Mouse (Mus musculus) embryonic facial prominence, embryonic 10.5 days (tissue): ENCODE measurements at regions not wholly inside any gene's neighbourhood (a gene's known extent, or its start where the extent isn't known, plus 50 kb on each side); places are given as distances from the start of the nearest gene placed in this dataset.
A peak's percentile ranks its signal among the peaks of the same experiment; 100 is the strongest.

ENCODE experiments used
- DNase-seq: peaks from one replicate; pipeline ENCODE4 v3.0.0-alpha.2; 2017; ENCODE audit warnings: low spot score
- H3K27ac ChIP-seq: fragments of 300-500 bp; sonication (generic); replicated peaks from 2 replicates; pipeline ENCODE4 v1.5.1; 2016; ENCODE audit warnings: mild to moderate bottlenecking
- H3K27me3 ChIP-seq: fragments of 300-500 bp; sonication (generic); replicated peaks from 2 replicates; pipeline ENCODE4 v1.6.1; 2016; ENCODE audit warnings: low read depth, mild to moderate bottlenecking; ENCODE audit not compliant: poor library complexity, severe bottlenecking
- H3K36me3 ChIP-seq: fragments of 300-500 bp; sonication (generic); replicated peaks from 2 replicates; pipeline ENCODE4 v1.6.1; 2016; ENCODE audit warnings: mild to moderate bottlenecking, moderate library complexity
- H3K4me1 ChIP-seq: fragments of 300-500 bp; sonication (generic); 2 replicates; pipeline ENCODE4 v1.6.1; 2016
- H3K4me3 ChIP-seq: fragments of 300-500 bp; sonication (generic); 2 replicates; pipeline ENCODE4 v1.5.1; 2016; ENCODE audit warnings: mild to moderate bottlenecking, moderate library complexity
- H3K9me3 ChIP-seq: fragments of 300-500 bp; sonication (generic); 2 replicates; pipeline ENCODE4 v1.6.1; 2016; ENCODE audit warnings: mild to moderate bottlenecking
- WGBS: fragments of 180-500 bp; shearing (Covaris S2); methylation state at CpG from one replicate; pipeline ENCODE4 v1.1.7; 2016; 5-methylcytosine and 5-hydroxymethylcytosine counted together

DNA sequence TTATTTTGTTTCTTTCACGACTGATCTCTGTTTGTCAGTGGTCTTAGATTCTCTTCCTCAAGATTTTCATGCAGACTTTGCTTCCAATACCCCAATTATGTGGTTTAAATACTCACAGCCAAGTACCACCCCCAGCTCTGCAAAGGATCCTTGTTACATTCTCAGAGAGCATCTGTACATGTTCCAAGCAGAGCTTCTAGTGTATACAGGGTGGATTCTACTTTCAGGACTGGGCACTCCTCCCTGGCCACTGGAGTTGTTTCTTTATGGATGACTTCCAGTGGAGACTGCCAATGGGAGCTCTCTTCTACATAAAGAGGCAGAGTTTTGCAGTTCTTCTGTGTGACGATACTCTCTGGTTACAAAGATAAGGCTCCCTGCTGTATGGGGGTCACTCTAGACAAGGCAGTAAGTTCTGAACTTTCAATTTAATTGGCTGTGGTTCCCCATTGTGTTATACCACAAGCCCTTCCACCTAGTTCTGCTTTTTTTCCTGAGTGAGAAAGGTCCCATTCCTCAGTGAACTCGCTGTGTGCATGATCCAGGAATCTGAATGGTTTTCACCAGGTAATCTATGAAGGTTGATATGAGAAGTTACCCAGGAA lies 240.4 kb upstream of the Kcnj16 start:
- H3K27ac ChIP-seq, result no peak overlapping the region
- H3K4me3 ChIP-seq, result no peak overlapping the region
- H3K4me1 ChIP-seq, result no peaks in the 10 kb centered on the region
- no peaks in the 10 kb centered on the region for H3K27me3 ChIP-seq
- no peaks in the 10 kb centered on the region for H3K36me3 ChIP-seq
- WGBS, result 87% methylated on average over 3 of the region's 3 CpGs
- no peaks in the 10 kb centered on the region for H3K9me3 ChIP-seq
- no peak for DNase-seq

DNA sequence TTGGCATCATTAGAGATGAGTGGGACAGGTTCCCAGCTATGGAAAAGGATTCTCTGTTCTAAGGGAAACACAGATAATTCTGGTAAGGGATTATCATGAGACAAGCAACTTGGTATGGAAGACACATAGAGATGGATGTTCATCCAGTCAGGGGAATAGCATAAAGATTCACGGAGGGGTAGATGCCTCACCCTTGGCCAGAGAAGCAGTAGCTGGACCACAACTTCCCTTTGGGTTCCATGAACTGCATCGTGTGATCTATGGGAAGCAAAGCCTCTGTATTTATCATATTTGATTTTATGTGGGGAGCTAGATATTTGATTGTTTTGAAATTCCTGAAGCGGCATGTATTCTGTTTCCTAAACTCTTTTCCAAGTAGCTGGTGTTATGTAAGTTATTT lies 236.3 kb upstream of the Kcnj16 start:
- no peaks in the 10 kb centered on the region for H3K4me1 ChIP-seq
- 91% methylated on average over 3 of the region's 3 CpGs for WGBS
- H3K27me3 ChIP-seq, result no peaks in the 10 kb centered on the region
- no peaks in the 10 kb centered on the region for H3K36me3 ChIP-seq
- no peak overlapping the region for H3K4me3 ChIP-seq
- no peaks in the 10 kb centered on the region for H3K9me3 ChIP-seq
- DNase-seq, result no peak
- no peak overlapping the region for H3K27ac ChIP-seq

DNA sequence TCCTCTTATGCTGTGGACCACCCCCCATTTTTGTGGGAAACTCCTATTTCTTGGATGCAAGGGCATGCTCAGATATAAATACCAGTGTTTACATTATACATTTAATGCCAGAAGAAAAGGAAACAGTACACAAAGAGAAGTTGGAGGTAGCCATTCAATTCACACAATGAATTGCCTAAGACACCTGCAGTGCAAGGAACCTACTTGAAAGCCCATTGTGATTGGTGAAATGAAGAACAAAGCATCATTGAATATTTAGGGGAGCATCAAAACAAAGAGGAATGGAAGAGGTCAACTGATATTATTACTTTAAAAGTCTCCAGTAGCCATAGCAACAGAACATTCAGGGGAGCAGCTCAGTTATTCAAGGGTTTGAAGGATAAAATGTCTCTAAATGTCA lies 193.7 kb upstream of the Kcnj16 start:
- no peak for DNase-seq

DNA sequence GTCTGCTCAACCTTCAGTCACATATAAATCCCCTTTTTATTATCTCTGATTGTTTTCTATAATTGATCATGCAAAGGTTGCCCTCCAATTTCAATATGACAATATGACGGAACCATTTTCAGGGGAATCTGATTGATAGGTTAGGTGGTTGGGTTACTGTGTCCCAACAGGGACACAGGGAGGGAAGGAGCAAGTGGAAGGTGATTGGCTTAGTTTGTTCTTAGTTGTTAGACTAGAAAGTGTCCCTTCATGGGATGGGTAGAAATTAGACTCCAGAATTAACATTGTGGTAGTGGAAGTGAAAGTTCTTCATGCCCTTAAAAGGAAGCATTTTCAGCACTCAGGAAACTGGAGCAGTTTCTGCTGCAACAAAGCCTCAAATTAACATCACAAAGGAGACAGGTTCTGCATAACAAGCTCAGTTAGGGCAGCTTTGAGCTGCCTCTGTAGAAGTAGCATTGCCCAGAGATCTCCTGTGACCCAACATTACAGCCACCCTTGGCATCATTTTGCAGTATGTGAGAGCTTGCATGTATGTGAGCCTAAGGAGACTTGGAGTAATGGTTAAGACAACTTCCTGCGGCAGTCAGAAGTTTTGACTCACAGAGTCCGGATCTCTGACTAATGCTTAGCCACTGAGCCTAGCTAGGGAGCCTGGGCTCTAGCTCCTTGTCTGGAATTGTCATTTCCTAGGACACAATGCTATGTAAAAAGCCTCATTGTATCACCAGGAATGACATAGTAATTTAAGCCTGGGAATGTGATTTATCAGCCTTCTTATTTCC lies 186.1 kb upstream of the Kcnj16 start:
- H3K9me3 ChIP-seq, result no peaks in the 10 kb centered on the region; the same call in 1 of the 2 replicates

More for the DNA sequence above, 193.7 kb upstream of the Kcnj16 start:
- H3K36me3 ChIP-seq, result no peaks in the 10 kb centered on the region
- no peaks in the 10 kb centered on the region for H3K9me3 ChIP-seq
- H3K27ac ChIP-seq, result no peak overlapping the region
- no peaks in the 10 kb centered on the region for H3K4me1 ChIP-seq
- H3K27me3 ChIP-seq, result no peaks in the 10 kb centered on the region
- H3K4me3 ChIP-seq, result no peak overlapping the region

DNA sequence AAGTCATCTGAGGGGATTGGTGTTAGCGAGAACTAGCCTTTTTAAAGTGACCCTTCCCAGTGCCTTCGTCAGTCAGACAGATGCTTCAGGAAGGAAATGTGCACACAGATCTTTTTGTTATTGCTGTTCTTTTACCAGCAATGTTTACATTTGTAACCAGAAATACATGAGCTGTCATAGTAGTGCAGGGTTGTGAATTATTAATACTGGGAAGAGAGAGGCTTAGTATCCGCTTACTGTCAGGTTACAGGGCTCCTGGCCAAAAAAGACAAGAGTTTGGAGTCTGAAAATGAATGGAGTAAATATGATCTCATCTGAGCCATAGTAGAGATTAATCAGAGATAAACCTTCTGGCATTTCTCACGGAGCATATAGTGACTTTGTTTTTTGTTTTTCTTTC lies 178.3 kb upstream of the Kcnj16 start:
- Histone ChIP-seq H3K4me3 (no peak overlapping the region), H3K27me3 (no peaks in the 10 kb centered on the region), H3K27ac (no peak overlapping the region), H3K9me3 (no peaks in the 10 kb centered on the region; the same call in 1 of the 2 replicates), H3K36me3 (no peaks in the 10 kb centered on the region), H3K4me1 (no peaks in the 10 kb centered on the region)
- no peak for DNase-seq
- 81% methylated on average over 4 of the region's 4 CpGs for WGBS

More for the DNA sequence above, 186.1 kb upstream of the Kcnj16 start:
- Histone ChIP-seq H3K36me3 (no peaks in the 10 kb centered on the region), H3K27ac (no peak overlapping the region), H3K27me3 (no peaks in the 10 kb centered on the region), H3K4me3 (no peak overlapping the region), H3K4me1 (peaks cover 4% of the 10 kb centered on the region)
- WGBS, result 45% methylated on average over 3 of the region's 3 CpGs
- DNase-seq, result no peak

DNA sequence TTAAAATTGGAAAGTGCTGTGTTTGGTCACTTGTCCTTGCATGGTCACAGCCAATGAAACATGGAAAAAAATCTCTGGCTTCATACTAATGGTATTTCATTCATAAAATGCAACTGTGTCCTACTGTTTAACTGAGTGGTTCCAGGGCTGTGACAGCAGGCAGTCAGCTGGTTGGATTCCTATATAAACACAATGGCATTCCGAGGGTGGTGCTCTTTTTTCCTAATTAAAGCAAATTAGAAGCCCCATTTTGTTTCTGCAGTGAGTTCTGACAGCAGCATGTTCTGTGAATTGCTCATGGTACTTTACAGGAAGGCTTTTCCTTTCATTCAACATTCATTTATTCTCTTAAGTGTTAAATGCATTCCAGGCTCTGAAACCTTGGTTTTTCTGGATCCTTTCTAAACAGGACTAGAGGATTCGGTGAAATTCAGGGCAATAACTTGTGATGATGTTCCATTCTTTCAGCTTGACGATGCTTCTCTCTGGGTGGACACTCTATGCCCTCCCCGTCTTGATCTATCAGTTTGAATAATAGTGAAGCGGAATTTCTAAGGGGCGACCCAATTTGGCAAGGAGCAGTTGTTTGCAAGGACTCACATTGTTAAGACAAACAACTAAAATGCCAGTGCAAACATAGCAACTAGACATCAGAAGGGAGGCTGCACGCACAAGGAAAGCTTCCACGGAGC lies 167.8 kb upstream of the Kcnj16 start:
- no peak for DNase-seq
- Histone ChIP-seq H3K27me3 (no peaks in the 10 kb centered on the region), H3K27ac (no peak overlapping the region), H3K4me1 (no peaks in the 10 kb centered on the region), H3K9me3 (no peaks in the 10 kb centered on the region), H3K4me3 (no peak overlapping the region), H3K36me3 (no peaks in the 10 kb centered on the region)
- 69% methylated on average over 8 of the region's 8 CpGs for WGBS

DNA sequence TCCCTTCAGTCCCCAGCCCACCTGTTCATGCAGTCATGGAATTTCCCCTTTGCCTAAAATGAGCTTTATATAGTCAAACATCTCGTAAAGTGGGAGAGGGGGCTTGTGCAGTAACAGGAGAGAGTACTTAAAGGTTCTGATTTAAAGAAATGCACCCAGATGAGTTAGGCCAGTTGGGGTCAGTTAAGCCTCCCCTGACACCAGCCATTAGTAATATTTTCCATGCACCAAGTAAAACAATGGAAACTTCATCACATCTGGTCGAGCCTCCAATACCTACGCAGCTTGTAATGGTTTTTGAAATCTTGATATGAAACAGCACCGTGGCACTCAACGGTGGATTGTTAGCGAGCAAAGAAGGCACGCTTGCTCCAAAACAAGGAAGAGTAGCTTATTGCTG lies 165.8 kb upstream of the Kcnj16 start:
- WGBS, result 84% methylated on average over 7 of the region's 7 CpGs
- Histone ChIP-seq H3K27ac (no peak overlapping the region), H3K36me3 (no peaks in the 10 kb centered on the region), H3K4me1 (no peaks in the 10 kb centered on the region), H3K27me3 (no peaks in the 10 kb centered on the region), H3K4me3 (no peak overlapping the region), H3K9me3 (no peaks in the 10 kb centered on the region)
- DNase-seq, result no peak

DNA sequence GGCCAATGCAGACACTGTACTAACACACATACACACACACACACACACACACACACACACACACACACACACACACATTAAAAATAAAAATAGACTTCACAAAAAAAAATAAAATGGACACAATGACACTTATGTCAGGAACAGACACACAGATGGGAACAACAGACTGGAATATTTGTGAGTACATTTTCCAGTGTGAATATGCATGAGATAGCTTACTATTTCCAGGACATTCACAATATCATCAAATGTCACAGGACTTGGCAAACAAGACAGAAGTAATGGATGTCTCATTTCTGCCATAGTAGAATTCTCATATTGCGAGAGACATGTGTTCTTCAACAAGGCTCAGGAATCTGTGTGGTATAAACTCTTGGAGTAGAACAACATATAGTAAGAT lies 163.8 kb upstream of the Kcnj16 start:
- DNase-seq, result no peak
- Histone ChIP-seq H3K36me3 (no peaks in the 10 kb centered on the region), H3K9me3 (no peaks in the 10 kb centered on the region), H3K4me1 (no peaks in the 10 kb centered on the region), H3K27ac (no peak overlapping the region), H3K27me3 (no peaks in the 10 kb centered on the region), H3K4me3 (no peak overlapping the region)
- WGBS, result 91% methylated on average over 1 of the region's 1 CpGs

DNA sequence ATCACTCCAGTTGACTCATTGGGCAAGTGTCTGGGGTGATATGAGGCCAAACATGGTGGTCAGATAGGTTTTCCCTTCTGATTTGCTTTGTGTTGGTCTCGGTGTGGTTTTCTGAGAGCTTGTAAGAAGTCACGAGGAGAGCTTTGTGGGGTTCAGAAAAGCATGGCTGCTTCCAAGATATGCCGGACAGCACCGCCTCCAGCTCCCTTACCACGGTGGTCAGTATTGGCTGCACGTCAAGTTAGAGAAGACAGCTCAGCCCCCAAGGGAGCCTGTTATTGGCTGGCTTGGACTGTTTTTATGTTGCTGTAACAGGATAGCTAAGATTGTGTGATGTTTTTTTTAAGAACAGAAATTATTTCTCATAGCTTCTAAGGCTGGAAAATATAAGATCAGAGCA lies 154.7 kb upstream of the Kcnj16 start:
- Histone ChIP-seq H3K4me3 (no peak overlapping the region), H3K4me1 (0 out of 2 replicates have a peak, but pooled peaks cover 6% of the 10 kb centered on the region), H3K27me3 (no peaks in the 10 kb centered on the region), H3K9me3 (no peaks in the 10 kb centered on the region), H3K36me3 (no peaks in the 10 kb centered on the region), H3K27ac (no peak overlapping the region)
- DNase-seq, result no peak
- 87% methylated on average over 6 of the region's 6 CpGs for WGBS

DNA sequence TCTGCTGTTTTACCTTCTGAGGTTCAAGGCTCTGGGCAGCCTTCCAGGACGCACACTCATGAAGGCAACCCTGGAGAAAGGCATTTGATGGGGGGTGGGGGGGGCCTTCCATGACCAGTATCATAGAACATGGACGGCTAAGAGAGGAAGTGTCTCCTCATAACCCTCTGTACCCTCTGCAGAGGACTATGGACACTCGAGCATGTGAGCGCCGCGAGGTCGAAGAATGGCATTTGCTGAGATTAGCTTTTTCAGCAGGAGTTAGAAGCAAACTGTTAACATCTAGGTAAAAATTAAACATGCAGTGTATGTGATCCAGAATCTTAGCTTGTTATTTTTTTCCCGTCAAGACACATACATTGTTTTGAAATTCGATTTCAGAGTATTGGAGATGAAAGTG lies 153.1 kb upstream of the Kcnj16 start:
- H3K36me3 ChIP-seq, result no peaks in the 10 kb centered on the region
- H3K4me1 ChIP-seq, result 0 out of 2 replicates have a peak, but pooled peaks cover 6% of the 10 kb centered on the region
- no peak overlapping the region for H3K27ac ChIP-seq
- DNase-seq, result no peak
- H3K4me3 ChIP-seq, result no peak overlapping the region
- H3K27me3 ChIP-seq, result no peaks in the 10 kb centered on the region
- H3K9me3 ChIP-seq, result no peaks in the 10 kb centered on the region
- WGBS, result 90% methylated on average over 9 of the region's 9 CpGs

DNA sequence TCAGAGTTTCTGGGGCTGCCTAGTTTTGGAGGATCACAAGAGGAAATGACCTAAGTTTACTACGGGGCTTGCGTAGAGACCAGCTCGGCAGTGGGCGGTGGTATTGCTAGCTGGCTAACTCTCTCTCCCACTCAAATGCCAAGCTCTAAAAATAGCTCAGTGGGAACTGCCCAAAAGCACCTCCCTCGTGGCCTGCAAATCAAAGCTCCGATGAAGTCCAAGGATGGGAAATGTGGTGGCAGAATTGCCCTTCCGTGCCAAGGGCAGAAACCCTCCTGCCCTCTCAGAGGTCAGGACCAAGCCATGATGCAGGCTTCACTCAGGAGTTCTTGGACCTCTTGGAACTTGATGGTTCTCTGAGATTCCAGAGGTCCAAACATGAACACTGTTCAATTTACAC lies 152.6 kb upstream of the Kcnj16 start:
- H3K27ac ChIP-seq, result no peak overlapping the region
- no peak for DNase-seq
- H3K36me3 ChIP-seq, result no peaks in the 10 kb centered on the region
- no peak overlapping the region for H3K4me3 ChIP-seq
- H3K27me3 ChIP-seq, result no peaks in the 10 kb centered on the region
- H3K4me1 ChIP-seq, result 0 out of 2 replicates have a peak, but pooled peaks cover 6% of the 10 kb centered on the region
- WGBS, result 85% methylated on average over 7 of the region's 7 CpGs
- no peaks in the 10 kb centered on the region for H3K9me3 ChIP-seq

DNA sequence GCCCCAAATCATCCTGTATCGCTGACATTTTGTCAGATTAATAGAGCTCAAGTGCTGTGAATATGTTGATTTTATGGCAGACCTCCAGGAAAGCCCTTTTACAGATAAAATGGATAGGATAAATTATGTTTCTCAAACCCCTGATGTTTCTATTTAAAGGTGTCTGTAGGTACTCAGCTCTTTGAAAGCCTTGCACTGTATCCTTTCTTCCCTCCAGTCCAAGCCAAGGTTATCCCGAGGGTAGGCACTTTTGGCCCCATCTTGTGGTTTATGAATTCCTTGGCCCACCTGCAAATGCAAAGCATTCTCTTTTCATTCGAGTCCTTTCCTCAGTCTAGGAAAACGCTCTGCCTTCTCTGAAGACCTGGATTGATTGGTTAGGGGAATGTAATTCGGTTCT lies 139.2 kb upstream of the Kcnj16 start:
- no peak for DNase-seq
- Histone ChIP-seq H3K36me3 (no peaks in the 10 kb centered on the region), H3K4me1 (peaks cover 5% of the 10 kb centered on the region; the same call in 1 of the 2 replicates), H3K9me3 (no peaks in the 10 kb centered on the region), H3K4me3 (no peak overlapping the region), H3K27ac (0 out of 2 replicates have a peak overlapping the region, but pooled peaks have one; percentile 10), H3K27me3 (no peaks in the 10 kb centered on the region)
- 77% methylated on average over 5 of the region's 5 CpGs for WGBS

DNA sequence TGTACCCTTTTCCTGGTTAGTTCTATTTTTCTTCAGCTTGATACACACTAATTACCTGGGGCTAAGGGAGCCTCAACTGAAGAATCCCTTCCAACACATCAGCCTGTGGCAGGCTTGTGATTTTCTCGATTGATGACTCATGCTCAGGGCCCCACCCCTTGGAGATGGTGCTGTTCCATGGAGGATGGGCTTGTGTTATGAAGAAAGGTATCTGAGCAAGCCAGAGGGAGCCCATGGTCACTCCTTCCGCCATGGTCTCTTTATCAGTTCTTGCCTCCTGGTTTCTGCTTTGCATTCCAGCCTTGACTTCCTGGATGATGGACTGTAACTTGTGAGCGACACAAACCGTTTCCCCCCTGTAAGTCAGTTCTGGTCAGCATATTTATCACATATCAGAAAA lies 131.1 kb upstream of the Kcnj16 start:
- no peaks in the 10 kb centered on the region for H3K9me3 ChIP-seq
- no peaks in the 10 kb centered on the region for H3K27me3 ChIP-seq
- no peak overlapping the region for H3K4me3 ChIP-seq
- no peak for DNase-seq
- H3K4me1 ChIP-seq, result 0 out of 2 replicates have a peak, but pooled peaks cover 3% of the 10 kb centered on the region
- 88% methylated on average over 4 of the region's 4 CpGs for WGBS
- no peaks in the 10 kb centered on the region for H3K36me3 ChIP-seq
- no peak overlapping the region for H3K27ac ChIP-seq
